Mouse (Mus musculus) small intestine, adult 2 months (tissue): ENCODE measurements around the gene Hoxb4. TPM values are rescaled to one million over a fixed set of nuclear protein-coding genes. Genes with fewer than 3 reads are reported as not detected.

Source experiments
- H3K27ac ChIP-seq: fragments of 200-500 bp; 2 replicates; pipeline ENCODE4 v1.5.1; 2012; ENCODE audit warnings: low read depth, low read length, control low read depth, inconsistent platforms; ENCODE audit not compliant: insufficient read depth
- H3K27me3 ChIP-seq: fragments of 200-500 bp; 2 replicates; pipeline ENCODE4 v1.6.1; 2012; ENCODE audit warnings: mild to moderate bottlenecking, moderate library complexity, low read length, inconsistent platforms; ENCODE audit not compliant: control insufficient read depth, insufficient read depth
- H3K36me3 ChIP-seq: fragments of 200-500 bp; 2 replicates; pipeline ENCODE4 v1.6.1; 2012; ENCODE audit warnings: mild to moderate bottlenecking, low read length, control low read depth, inconsistent platforms; ENCODE audit not compliant: control insufficient read depth, insufficient read depth
- H3K4me1 ChIP-seq: fragments of 200-500 bp; 2 replicates; pipeline ENCODE4 v1.6.1; 2012; ENCODE audit warnings: low read length, inconsistent platforms, mixed read lengths; ENCODE audit not compliant: control insufficient read depth, insufficient read depth, insufficient read length
- H3K4me3 ChIP-seq: fragments of 200-500 bp; 2 replicates; pipeline ENCODE4 v1.5.1; 2012; ENCODE audit warnings: low read depth, mild to moderate bottlenecking, control low read depth, inconsistent platforms, low read length, moderate library complexity
- CTCF ChIP-seq: fragments of 200-500 bp; IDR thresholded peaks from 2 replicates; pipeline ENCODE4 v1.5.1; 2012; ENCODE audit warnings: low read depth, mild to moderate bottlenecking, control low read depth, inconsistent platforms, low read length, moderate library complexity, mixed read lengths; ENCODE audit not compliant: insufficient replicate concordance, insufficient read length; ENCODE audit errors: extremely low read depth
- POLR2A ChIP-seq: fragments of 200-500 bp; IDR thresholded peaks from 2 replicates; pipeline ENCODE4 v1.6.1; 2012; ENCODE audit warnings: low read depth, mild to moderate bottlenecking, control low read depth, inconsistent platforms, low read length, moderate library complexity
- WGBS: fragments of 180-500 bp; shearing (Covaris S2); methylation state at CpG from one replicate; pipeline ENCODE4 v1.1.7; 2018; 5-methylcytosine and 5-hydroxymethylcytosine counted together
- polyA plus RNA-seq: library from polyadenylated mRNA; depleted of rRNA; stranded (reverse); fragments of >200 nt; gene quantifications from 2 replicates; pipeline ENCODE4 v1.2.3, GENCODE M21; 2012

Hoxb4 gene
- polyA plus RNA-seq, 1 experiment = 2.9 TPM

GRCm38 (mm10) chr11:96344878-96345159 is 26.8 kb downstream of the Hoxb4 start:
- Histone ChIP-seq H3K4me3 (no peak overlapping the region), H3K36me3 (no peaks in the 10 kb centered on the region), H3K4me1 (peaks cover 2% of the 10 kb centered on the region; the same call in 1 of the 2 replicates), H3K27me3 (peaks cover 39% of the 10 kb centered on the region), H3K27ac (0 out of 2 replicates have a peak overlapping the region, but pooled peaks have one; percentile 67)
- no peak for TF ChIP-seq CTCF
- TF ChIP-seq POLR2A = no peak
- 52% methylated on average over 6 of the region's 6 CpGs for WGBS

- Histone ChIP-seq H3K4me3 (peak overlapping the region; percentile 48), H3K36me3 (no peaks in the 10 kb centered on the region), H3K4me1 (no peaks in the 10 kb centered on the region; the same call in 1 of the 2 replicates), H3K27me3 (peaks cover 36% of the 10 kb centered on the region), H3K27ac (peak overlapping the region; percentile 33)
- 28% methylated on average over 56 of the region's 56 CpGs for WGBS
- TF ChIP-seq CTCF (no peak), POLR2A (no peak)
Observed at GRCm38 (mm10) chr11:96345220-96345892, 27.3 kb downstream of the Hoxb4 start.

- no peak for TF ChIP-seq POLR2A
- TF ChIP-seq CTCF = no peak
- H3K36me3 ChIP-seq = no peaks in the 10 kb centered on the region
- peak overlapping the region; percentile 33 for H3K27ac ChIP-seq
- WGBS = 22% methylated on average over 45 of the region's 45 CpGs
- no peaks in the 10 kb centered on the region; the same call in 1 of the 2 replicates for H3K4me1 ChIP-seq
- peak overlapping the region; percentile 48 for H3K4me3 ChIP-seq
- H3K27me3 ChIP-seq = peaks cover 35% of the 10 kb centered on the region
Observed at GRCm38 (mm10) chr11:96345893-96346806, 28.1 kb downstream of the Hoxb4 start.

GRCm38 (mm10) chr11:96346916-96347520 is 29.0 kb downstream of the Hoxb4 start:
- Histone ChIP-seq H3K4me3 (no peak overlapping the region), H3K27me3 (peaks cover 33% of the 10 kb centered on the region), H3K27ac (no peak overlapping the region), H3K4me1 (no peaks in the 10 kb centered on the region; the same call in 1 of the 2 replicates), H3K36me3 (no peaks in the 10 kb centered on the region)
- TF ChIP-seq POLR2A (no peak), CTCF (no peak)
- 47% methylated on average over 5 of the region's 5 CpGs for WGBS

- Histone ChIP-seq H3K36me3 (no peaks in the 10 kb centered on the region), H3K4me1 (no peaks in the 10 kb centered on the region; the same call in 1 of the 2 replicates), H3K4me3 (no peak overlapping the region), H3K27ac (no peak overlapping the region), H3K27me3 (peaks cover 35% of the 10 kb centered on the region)
- WGBS = 53% methylated on average over 4 of the region's 4 CpGs
- TF ChIP-seq POLR2A (no peak), CTCF (no peak)
Observed at GRCm38 (mm10) chr11:96347717-96348116, 29.6 kb downstream of the Hoxb4 start.

GRCm38 (mm10) chr11:96348141-96348928 is 30.3 kb downstream of the Hoxb4 start:
- WGBS = 52% methylated on average over 21 of the region's 21 CpGs
- Histone ChIP-seq H3K27me3 (peaks cover 38% of the 10 kb centered on the region), H3K4me3 (no peak overlapping the region), H3K27ac (0 out of 2 replicates have a peak overlapping the region, but pooled peaks have one; percentile 21), H3K4me1 (no peaks in the 10 kb centered on the region; the same call in 1 of the 2 replicates), H3K36me3 (no peaks in the 10 kb centered on the region)
- TF ChIP-seq CTCF = no peak
- TF ChIP-seq POLR2A = no peak

GRCm38 (mm10) chr11:96348988-96349387 is 30.9 kb downstream of the Hoxb4 start:
- no peak overlapping the region for H3K4me3 ChIP-seq
- no peak for TF ChIP-seq POLR2A
- TF ChIP-seq CTCF = no peak
- peak overlapping the region; percentile 40; the same call in 1 of the 2 replicates for H3K27ac ChIP-seq
- no peaks in the 10 kb centered on the region; the same call in 1 of the 2 replicates for H3K4me1 ChIP-seq
- H3K36me3 ChIP-seq = no peaks in the 10 kb centered on the region; the same call in 1 of the 2 replicates
- peaks cover 36% of the 10 kb centered on the region for H3K27me3 ChIP-seq
- 58% methylated on average over 3 of the region's 3 CpGs for whole genome bisulfite sequencing
